In genomic region chr13:8869578-8870157, GRCm38 (mm10) we compare ENCODE assay signal across 8 mouse cellular contexts. TPM values are rescaled to one million over a fixed set of nuclear protein-coding genes. Genes with fewer than 3 reads are reported as not detected.
DNase-seq lines count a peak whose midpoint lies in the region; ATAC-seq and TF ChIP-seq lines count a peak whose summit lies in the region.

No protein-coding gene starts in this region.

- peaks cover 2% of the 10 kb centered on the region; the same call in 1 of the 2 replicates for H3K36me3 ChIP-seq in heart, embryonic 10.5 days
- H3K36me3 ChIP-seq in E14TG2a.4 (ENCODE audit: insufficient read depth, low read length) = peaks cover 18% of the 10 kb centered on the region
- no peaks in the 10 kb centered on the region for H3K36me3 ChIP-seq in forebrain, postnatal 0 days (ENCODE audit: insufficient read depth)
- 0 out of 2 replicates have a peak, but pooled peaks cover 2% of the 10 kb centered on the region for H3K36me3 ChIP-seq in liver, embryonic 15.5 days (replicated peaks)

- H3K4me2 ChIP-seq in forebrain, postnatal 0 days (ENCODE audit: low read depth) = peak overlapping the region; percentile 79
- peak overlapping the region; percentile 77 for H3K4me2 ChIP-seq in liver, embryonic 15.5 days

- ATAC-seq in forebrain, postnatal 0 days = no peak
- no peak for ATAC-seq in liver, embryonic 15.5 days (ENCODE audit: insufficient read depth)

- no peaks in the 10 kb centered on the region for H3K9me3 ChIP-seq in heart, embryonic 10.5 days
- H3K9me3 ChIP-seq in E14TG2a.4 (ENCODE audit: low read length) = no peaks in the 10 kb centered on the region
- no peaks in the 10 kb centered on the region for H3K9me3 ChIP-seq in forebrain, postnatal 0 days (ENCODE audit: low read length)
- H3K9me3 ChIP-seq in liver, embryonic 15.5 days (replicated peaks) = no peaks in the 10 kb centered on the region

- peak overlapping the region; percentile 79 for H3K9ac ChIP-seq in forebrain, postnatal 0 days
- peak overlapping the region; percentile 93 for H3K9ac ChIP-seq in liver, embryonic 15.5 days

- no peak for DNase-seq in heart, embryonic 10.5 days (ENCODE audit: low spot score)
- no peak for DNase-seq in heart, postnatal 36 days
- DNase-seq in forebrain, postnatal 0 days = no peak
- no peak for DNase-seq in urinary bladder, adult 18-20 months (ENCODE audit: low spot score in 2 of 2)
- no peak for DNase-seq in adrenal gland, postnatal 36 days
- no peak for DNase-seq in kidney, adult 9 months

- H3K4me1 ChIP-seq in heart, embryonic 10.5 days = peaks cover 7% of the 10 kb centered on the region
- peaks cover 44% of the 10 kb centered on the region for H3K4me1 ChIP-seq in E14TG2a.4 (replicated peaks; ENCODE audit: low read depth, low read length)
- peaks cover 18% of the 10 kb centered on the region for H3K4me1 ChIP-seq in forebrain, postnatal 0 days (ENCODE audit: insufficient read depth)
- peaks cover 22% of the 10 kb centered on the region for H3K4me1 ChIP-seq in liver, embryonic 15.5 days (replicated peaks)

- intact Hi-C loops in heart, postnatal 36 days (cut with DNase I) = loop anchor here (2.0 to 5.0 kb wide), 3 partner anchors 23 to 128 kb away; partner anchors contain the start of gene Gtpbp4

- H3K27me3 ChIP-seq in heart, embryonic 10.5 days (ENCODE audit: insufficient read depth, poor library complexity, severe bottlenecking) = no peaks in the 10 kb centered on the region
- H3K27me3 ChIP-seq in E14TG2a.4 (ENCODE audit: insufficient read depth, low read length) = no peaks in the 10 kb centered on the region
- H3K27me3 ChIP-seq in forebrain, postnatal 0 days (ENCODE audit: insufficient read depth, low read length) = no peaks in the 10 kb centered on the region
- H3K27me3 ChIP-seq in liver, embryonic 15.5 days = no peaks in the 10 kb centered on the region

- peak overlapping the region; percentile 92 for H3K4me3 ChIP-seq in heart, embryonic 10.5 days
- H3K4me3 ChIP-seq in E14TG2a.4 (replicated peaks; ENCODE audit: low read length) = peak overlapping the region; percentile 97
- H3K4me3 ChIP-seq in forebrain, postnatal 0 days (ENCODE audit: low read depth, low read length) = peak overlapping the region; percentile 72
- H3K4me3 ChIP-seq in liver, embryonic 15.5 days (replicated peaks) = peak overlapping the region; percentile 94

- peak overlapping the region; percentile 94 for H3K27ac ChIP-seq in heart, embryonic 10.5 days
- H3K27ac ChIP-seq in forebrain, postnatal 0 days (ENCODE audit: low read depth, low read length) = no peak overlapping the region
- peak overlapping the region; percentile 98 for H3K27ac ChIP-seq in liver, embryonic 15.5 days (replicated peaks)

- WGBS in heart, embryonic 10.5 days = 75% methylated on average over 5 of the region's 5 CpGs
- WGBS in forebrain, postnatal 0 days = 73% methylated on average over 5 of the region's 5 CpGs
- 49% methylated on average over 5 of the region's 5 CpGs for WGBS in liver, embryonic 15.5 days (ENCODE audit: insufficient replicate concordance)

- no peak for TF ChIP-seq CTCF in E14TG2a.4 (conservative IDR thresholded peaks at IDR 0.05; ENCODE audit: low read length)
- TF ChIP-seq CTCF in forebrain, postnatal 0 days (IDR thresholded peaks at IDR 0.05; ENCODE audit: low read depth) = no peak

RNA-seq across cellular contexts. Expression of gene Wdr37, which starts 2.0 kb away (rescaled TPM):
- polyA plus RNA-seq in heart, embryonic 10.5 days (2016; fragmentation: Nextera tagmentation; extraction: Ambion mirVana) = 20.2 and 21.4 TPM in 2 replicates
- 10 to 100 TPM; 32.8 to 35.2 TPM for total RNA-seq in heart, postnatal 36 days (2021)
- total RNA-seq in forebrain, postnatal 0 days (2014; rRNA removed) = 57.8 and 75.9 TPM in 2 replicates
- 25.7 and 32.5 TPM in 2 replicates for polyA plus RNA-seq in forebrain, postnatal 0 days (2015; fragmentation: Nextera tagmentation; extraction: Ambion mirVana)
- polyA plus RNA-seq in liver, embryonic 15.5 days (2015; fragmentation: Nextera tagmentation; extraction: Ambion mirVana) = 7.0 and 7.2 TPM in 2 replicates
- 10 to 100 TPM; 40.8 TPM for total RNA-seq in adrenal gland, postnatal 36 days (2021)

RNA-seq across cellular contexts. Expression of gene Idi1, which starts 15.6 kb away (rescaled TPM):
- polyA plus RNA-seq in heart, embryonic 10.5 days (2016; fragmentation: Nextera tagmentation; extraction: Ambion mirVana) = 76.6 and 85.3 TPM in 2 replicates
- 1 to 10 TPM; 4.9 to 5.1 TPM for total RNA-seq in heart, postnatal 36 days (2021)
- total RNA-seq in forebrain, postnatal 0 days (2014; rRNA removed) = 61.0 and 86.9 TPM in 2 replicates
- 56.3 and 74.9 TPM in 2 replicates for polyA plus RNA-seq in forebrain, postnatal 0 days (2015; fragmentation: Nextera tagmentation; extraction: Ambion mirVana)
- polyA plus RNA-seq in liver, embryonic 15.5 days (2015; fragmentation: Nextera tagmentation; extraction: Ambion mirVana) = 82.0 and 85.3 TPM in 2 replicates
- total RNA-seq in adrenal gland, postnatal 36 days (2021) = 100 to 1,000 TPM; 113 to 187 TPM

Comparison
In these comparisons a context has a peak if more than half of its experiments do, and no peak if none do; other contexts are left out.
1. RNA of gene Idi1, which starts 15.6 kb away (total RNA-seq): 113 to 187 TPM in adrenal gland, postnatal 36 days and 61.0 to 86.9 TPM in forebrain, postnatal 0 days; 4.9 to 5.1 TPM in heart, postnatal 36 days; every median in the first group is over 10 times any median in the second.
2. Peak in every context shown above with its lines, with median percentiles within 50 percentile points of each other: H3K4me3 ChIP-seq.